Mouse (Mus musculus) kidney, adult 2 months (tissue): ENCODE results near the gene Tfdp1.

Source experiments
- CTCF ChIP-seq: fragments of 200-500 bp; conservative IDR thresholded peaks from 2 replicates; pipeline ENCODE4 v1.5.1; 2011; ENCODE audit warnings: low read depth, mild to moderate bottlenecking, control low read depth, low read length, moderate library complexity, mixed read lengths; ENCODE audit not compliant: insufficient read depth, insufficient read length
- POLR2A ChIP-seq: fragments of 200-500 bp; IDR thresholded peaks from one replicate; pipeline ENCODE4 v1.6.1; 2011; ENCODE audit warnings: low read depth, low read length, control low read depth

GRCm38 (mm10) chr8:13352601-13353000 is 14.1 kb downstream of the Tfdp1 start:
- TF ChIP-seq CTCF (no peak), POLR2A (no peak)
